Mouse (Mus musculus) leukemia stem cell, adult 10-12 weeks (primary cell): ENCODE measurements around the gene H2afy2. TPM values are rescaled to one million over a fixed set of nuclear protein-coding genes. Genes with fewer than 3 reads are reported as not detected.

Source experiments
- polyA plus RNA-seq: library from polyadenylated mRNA; stranded (reverse); fragments of >175 nt; gene quantifications from 2 replicates; pipeline ENCODE4 v1.2.3, GENCODE M21; 2012; ENCODE audit warnings: low replicate concordance

The H2afy2 gene
- polyA plus RNA-seq = not detected in 2 replicates

DNA sequence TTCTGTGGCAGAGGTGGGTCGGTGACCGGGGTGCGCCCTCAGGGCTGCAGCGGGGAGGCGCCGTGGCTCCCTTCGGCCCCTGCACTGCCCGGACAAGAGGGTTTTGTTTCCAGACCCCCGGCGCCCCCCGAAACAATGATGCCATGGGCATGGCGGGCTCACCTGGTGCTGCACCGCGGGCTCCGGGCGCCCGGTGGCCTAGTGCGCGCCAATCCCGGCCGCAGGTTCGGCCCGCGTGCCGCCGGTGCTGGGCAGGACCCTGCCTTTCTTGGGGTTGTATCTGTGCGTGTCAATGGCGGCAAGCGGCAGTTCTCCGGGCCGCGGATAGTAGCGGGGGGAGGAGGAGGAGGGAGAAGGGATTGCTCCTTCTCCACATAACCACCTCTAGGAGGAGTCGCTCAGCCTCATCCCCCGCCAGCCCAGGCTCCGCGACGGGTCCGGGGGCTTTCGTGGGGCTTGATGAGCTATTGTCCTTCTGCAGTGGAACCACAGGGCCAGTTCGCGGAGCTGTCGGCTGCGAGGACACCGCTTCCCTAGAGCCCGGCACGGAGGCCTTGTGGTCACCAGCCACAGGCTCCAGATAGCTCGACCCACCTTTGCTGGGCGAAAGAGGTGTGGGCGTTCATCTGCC is at the start of gene H2afy2:
Gene H2afy2, minus strand, starts transcription at position 527 of the 631 bp plus-strand sequence.

DNA sequence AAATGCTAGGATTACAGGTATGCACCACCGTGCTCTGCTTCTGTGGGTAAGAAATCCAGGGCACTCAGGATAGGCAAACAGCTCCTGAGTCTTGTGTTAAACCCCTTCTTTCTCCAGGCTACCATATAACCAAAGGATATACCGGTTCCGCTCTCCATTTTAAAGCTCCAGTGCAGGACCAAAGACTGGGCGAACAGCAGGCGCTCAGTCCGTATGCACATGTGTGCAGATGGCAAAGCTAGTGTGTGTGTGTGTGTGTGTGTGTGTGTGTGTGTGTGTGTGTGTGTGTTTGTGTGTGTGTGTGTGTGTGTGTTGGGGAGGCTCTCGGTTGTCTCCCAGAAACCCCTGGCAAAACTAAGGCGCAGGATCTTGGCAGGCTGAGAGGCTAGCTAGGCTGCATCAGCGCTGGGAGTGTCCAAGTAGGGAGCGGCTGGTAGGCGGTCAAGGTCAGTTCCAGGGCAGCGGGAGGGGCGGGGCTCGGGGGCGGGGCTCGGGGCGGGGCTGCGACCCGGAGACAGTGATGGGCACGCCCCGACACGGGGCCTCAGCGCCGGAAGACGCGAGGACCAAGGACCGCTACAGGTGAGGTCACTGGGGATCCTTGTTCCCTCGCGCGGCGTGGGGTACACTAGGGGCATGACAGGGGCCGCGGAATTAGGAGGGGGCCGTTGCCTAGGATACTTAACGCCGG is 69.0 kb downstream of the H2afy2 start, which contains the start of gene Aifm2:
Gene Aifm2, plus strand, starts transcription at position 493 of the 691 bp plus-strand sequence.

DNA sequence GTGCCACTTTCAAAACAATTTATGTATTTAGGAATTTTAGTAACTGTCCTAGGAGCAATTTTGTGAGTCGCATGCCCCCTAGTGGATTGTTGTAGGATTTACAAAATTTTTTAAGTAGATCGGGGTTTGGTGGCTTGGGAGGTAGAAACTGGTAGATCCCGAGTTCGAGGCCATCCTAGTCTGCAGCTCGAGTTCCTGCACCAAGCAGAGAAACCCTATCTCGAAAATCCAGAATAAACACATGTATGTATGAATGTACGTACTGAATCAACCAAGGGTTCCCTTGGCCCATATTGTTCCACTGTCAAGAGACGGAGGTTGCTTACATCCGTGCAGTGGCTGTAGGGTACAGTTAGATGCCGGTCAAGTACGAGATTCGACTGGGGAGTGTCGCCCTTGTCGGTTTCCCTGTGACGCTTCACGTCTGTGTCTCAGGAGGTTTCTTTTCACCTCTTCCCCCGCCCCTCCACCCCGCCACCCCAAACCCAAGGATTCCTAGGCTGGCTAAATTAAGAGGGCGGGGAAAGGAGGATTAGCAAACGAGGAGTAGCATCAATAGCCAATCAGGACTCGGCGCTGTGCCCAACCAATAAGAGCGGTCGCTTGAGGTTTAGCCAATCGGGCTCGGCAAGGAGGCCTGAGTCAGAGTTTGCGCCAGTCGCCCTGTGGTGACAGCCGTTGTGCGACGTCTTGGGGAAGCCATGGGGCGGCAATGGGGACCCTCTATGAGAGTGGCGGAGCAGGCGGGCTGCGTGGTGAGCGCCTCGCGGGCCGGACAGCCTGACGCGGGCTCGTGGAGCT is 88.9 kb downstream of the H2afy2 start, which contains the start of gene Tysnd1:
Gene Tysnd1, plus strand, starts transcription at position 645 of the 801 bp plus-strand sequence.

Other genes with a start within 250 kb of the H2afy2 start
- not detected in 2 replicates for gene Npffr1, start 188.7 kb downstream of the H2afy2 start, polyA plus RNA-seq
- 23.6 and 37.5 TPM in 2 replicates for gene Ppa1, start 135.6 kb downstream of the H2afy2 start, polyA plus RNA-seq
- 22.5 and 64.6 TPM in 2 replicates for gene Sar1a, start 103.8 kb downstream of the H2afy2 start, polyA plus RNA-seq
- gene Tysnd1, start 88.6 kb downstream of the H2afy2 start, polyA plus RNA-seq = 232 and 379 TPM in 2 replicates
- gene Aifm2, start 68.9 kb downstream of the H2afy2 start, polyA plus RNA-seq = 1.2 and 3.3 TPM in 2 replicates
- 0.09 TPM in 2 replicates for gene Col13a1, start 195.0 kb upstream of the H2afy2 start, polyA plus RNA-seq